Mouse (Mus musculus) heart, postnatal 25 days (tissue): ENCODE results near the gene Smim14. TPM values are rescaled to one million over a fixed set of nuclear protein-coding genes. Genes with fewer than 3 reads are reported as not detected.

Experiments
- DNase-seq: peaks from one replicate; pipeline ENCODE4 v3.0.0; 2022; ENCODE audit warnings: low spot score
- intact Hi-C: fragments of 180-260 bp; cut with DNase I; formaldehyde crosslinking; loops from one replicate; pipeline ENCODE4 v1.15.1; 2025
- total RNA-seq, 2 experiments: library from RNA; stranded (reverse); gene quantifications; 2 replicates each; pipeline ENCODE4 v1.2.3; 2021

Gene Smim14
- total RNA-seq, 2 experiments from 2014 or later = 91.5 to 105 TPM

DNA sequence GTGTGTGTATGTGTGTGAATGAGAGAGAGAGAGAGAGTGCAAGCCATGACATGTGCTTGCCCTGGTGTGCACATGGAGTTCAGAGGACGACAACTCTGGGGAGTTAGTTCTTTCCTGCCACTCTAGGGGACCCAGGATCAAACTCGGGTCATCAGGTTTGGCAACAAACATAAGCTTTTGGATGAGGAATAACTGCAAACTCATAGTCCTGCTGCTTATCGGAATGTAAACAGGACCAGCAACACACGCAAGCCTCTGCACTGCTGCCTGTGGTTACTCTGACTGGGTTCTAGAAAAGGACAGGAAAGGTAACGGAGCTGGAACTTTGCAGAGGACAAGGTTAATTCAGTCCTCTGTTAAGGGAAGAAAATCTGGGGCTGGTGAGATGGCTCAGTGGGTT lies 111.7 kb downstream of the Smim14 start:
- intact Hi-C loops = no loop called here
- no peak for DNase-seq

DNA sequence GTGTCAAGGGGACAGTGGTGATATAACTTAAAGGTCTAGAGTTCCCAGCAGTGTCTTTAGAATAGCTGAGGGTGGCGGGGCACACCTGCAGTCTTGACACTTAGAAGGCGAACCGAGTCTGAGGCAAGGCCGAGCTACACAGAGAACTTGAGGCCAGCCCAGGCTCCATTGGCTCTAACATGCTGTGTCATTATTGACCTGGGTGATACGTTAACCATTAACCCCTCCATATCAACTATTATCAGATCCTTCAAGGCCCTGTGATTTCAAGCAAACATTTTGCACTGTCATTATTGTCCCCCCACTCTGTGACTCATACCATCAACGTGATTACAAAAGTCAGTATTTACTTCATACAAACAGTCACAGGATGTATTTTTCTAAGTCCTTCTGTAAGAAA lies 112.8 kb downstream of the Smim14 start:
- intact Hi-C loops = no loop called here
- no peak for DNase-seq

DNA sequence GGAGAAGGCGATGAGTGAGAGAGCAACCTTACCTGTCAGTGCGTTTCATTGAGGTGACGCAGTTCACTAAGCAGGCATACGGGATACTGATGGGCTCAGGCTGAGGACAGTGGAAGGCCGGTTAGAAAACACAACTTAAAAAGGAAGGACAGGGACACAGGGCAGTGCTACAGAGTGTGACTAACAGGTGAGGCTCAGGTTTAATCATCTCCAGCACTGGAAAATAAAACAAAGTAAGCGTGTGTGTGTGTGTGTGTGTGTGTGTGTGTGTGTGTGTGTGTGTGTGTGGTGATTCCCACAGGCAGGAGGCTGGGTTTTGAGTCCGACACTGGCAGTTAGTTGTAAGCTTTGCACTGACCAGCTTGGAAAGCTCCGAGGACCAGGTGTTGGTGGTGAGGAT lies 114.2 kb downstream of the Smim14 start:
- DNase-seq = no peak
- intact Hi-C loops = no loop called here

DNA sequence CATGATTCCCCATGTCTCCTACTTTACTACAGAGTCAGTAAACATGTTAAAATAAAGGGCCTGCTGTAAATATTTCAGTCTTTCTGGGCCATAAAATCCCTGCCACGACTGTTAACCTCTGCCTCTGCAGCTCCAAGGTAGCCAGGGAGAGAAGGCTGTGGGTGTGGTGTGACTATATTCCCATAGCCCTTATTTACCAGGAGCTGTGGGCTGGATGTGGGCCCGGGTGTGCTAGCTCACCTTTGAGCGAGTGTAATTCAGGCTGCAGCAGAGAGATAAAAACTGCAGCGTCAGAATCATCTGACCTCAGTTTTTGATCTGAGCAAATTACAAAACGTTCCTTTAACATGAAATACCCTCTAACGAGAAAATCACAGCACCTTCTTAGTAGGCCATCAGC lies 116.2 kb downstream of the Smim14 start:
- DNase-seq = no peak
- intact Hi-C loops = no loop called here

DNA sequence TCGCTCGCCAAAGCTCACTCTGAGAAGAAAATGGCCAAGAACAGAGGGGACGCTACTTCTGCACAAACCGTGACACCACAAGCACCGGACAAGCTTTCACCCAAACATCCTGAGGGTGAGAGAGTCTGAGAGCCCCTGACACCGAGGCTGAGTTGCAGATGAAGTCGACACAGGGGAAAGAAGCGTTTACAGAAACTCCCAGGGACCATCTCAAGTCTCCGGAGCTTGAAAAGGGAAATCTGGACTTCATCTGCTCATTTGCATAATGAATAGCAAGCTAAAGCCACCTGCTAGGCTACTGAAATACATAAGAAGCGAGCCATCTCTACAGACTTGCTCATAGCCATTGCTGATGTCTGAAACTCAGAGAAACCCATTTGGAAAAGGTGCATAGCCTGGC lies 117.8 kb downstream of the Smim14 start:
- no peak for DNase-seq
- intact Hi-C loops = no loop called here

DNA sequence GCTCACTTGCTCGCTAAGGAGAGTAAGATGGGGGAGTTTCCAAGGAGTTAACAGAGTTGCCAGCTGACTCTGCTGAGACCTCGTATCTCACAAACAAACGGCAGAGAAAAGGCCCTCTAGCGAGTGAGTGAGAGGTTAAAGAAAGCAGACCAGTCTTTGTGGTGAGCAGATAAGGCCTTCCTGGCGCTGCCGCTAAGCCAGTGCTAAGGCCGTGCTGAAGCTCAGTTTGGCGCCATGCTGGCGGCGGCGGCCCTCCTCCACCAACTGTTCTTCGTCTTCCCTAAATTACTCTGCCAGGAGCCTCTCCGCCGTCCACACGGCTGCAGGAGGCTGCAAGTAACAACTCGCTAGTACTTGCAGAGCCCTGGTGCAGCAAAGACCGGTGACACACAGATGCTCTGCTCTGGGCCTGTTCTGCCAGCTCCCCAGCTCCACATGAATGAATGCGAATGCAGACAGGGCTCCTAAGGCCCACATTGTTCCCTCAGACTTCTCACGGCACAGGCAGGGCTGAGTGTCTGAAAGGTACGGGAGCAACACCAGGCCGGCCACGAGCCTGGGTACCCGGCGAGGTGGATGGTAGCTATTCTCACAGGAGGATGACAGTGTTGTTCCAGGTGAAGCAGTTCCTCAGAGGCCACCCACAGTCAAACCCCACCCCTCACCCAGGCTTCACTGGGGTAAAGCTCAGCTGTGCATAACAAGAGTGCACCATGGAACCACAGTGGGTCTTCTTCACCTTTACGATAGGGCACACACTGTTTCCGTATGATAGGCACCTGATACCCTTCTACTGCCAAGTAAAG lies 121.1 kb downstream of the Smim14 start:
- intact Hi-C loops = no loop called here
- DNase-seq = no peak

DNA sequence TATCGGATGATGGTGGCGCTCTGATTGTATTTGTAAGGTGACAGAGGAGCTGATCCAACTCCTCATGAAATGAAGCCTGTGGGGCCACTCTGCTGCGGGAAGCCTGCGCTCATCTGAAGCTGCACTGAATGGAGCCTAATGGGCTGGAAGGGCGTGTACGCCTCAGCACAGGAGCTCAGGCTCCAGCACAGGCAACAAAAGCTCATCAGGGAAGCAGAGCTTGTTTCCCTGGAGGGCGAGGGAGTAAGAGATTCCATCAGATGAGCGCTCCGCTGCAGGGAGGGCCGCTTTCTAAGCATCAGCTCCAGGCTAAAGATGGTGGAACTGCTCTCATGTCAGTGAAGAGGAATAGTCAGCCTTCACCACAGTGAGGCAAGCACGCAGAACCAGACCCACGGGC lies 129.0 kb downstream of the Smim14 start:
- no peak for DNase-seq
- intact Hi-C loops = no loop called here

DNA sequence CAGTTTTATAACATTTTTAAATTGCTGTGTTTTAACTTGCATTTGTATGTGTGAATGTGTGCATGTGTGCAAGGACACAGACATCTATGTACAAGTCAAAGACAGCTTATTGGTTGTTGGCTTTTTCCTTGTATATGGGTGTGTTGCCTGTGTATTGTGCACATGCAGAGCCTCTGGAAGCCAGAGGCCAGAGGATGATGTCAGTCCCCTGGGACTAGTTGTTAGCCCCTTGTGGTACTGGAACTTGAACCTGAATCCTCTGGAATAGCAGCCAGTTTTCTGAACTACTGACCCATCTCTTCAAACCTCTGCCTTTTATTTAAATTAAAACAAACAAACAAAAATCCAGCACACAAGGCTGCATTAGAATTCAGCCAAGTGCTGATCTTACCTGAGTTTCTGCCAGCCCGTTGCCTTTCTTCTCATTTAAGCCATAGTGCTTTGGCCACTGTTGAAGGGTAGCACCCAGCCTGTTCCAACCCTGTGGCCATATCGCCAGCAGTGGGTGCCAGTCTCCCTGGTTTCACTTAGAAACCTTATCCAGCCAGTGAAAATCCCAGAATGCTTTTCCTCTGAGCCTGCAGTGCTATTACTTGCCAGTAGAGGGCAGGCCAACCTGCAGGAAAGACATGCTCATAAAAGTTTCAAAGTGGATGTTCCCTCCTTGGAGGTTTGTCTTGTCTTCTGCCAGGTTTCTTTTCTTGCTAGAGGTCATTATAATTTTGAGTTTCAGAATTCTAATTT lies 135.6 kb downstream of the Smim14 start:
- DNase-seq = peak; percentile 47
- intact Hi-C loops = loop anchor here (1.0 to 5.0 kb wide), 3 partner anchors 131 to 366 kb away; no protein-coding TSS in a partner anchor

Other genes with a start within 250 kb of the Smim14 start
- gene Rfc1, start 201.5 kb downstream of the Smim14 start, total RNA-seq = 10 to 100 TPM; 27.5 to 30.4 TPM
- gene Klb, start 188.9 kb downstream of the Smim14 start, total RNA-seq = under 1 TPM in 1 of 2 experiments, not detected in 1; 0.31 TPM
- 100 to 1,000 TPM; 612 to 670 TPM for gene Rpl9, start 145.7 kb downstream of the Smim14 start, total RNA-seq
- gene Lias, start 145.7 kb downstream of the Smim14 start, total RNA-seq = 10 to 100 TPM; 50.8 to 52.3 TPM
- 10 to 100 TPM; 16.7 to 17.8 TPM for gene Ugdh, start 101.2 kb downstream of the Smim14 start, total RNA-seq
- gene Gm43552, start 44.4 kb downstream of the Smim14 start, total RNA-seq = not detected
- gene Ube2k, start within 50 bp of the Smim14 start, total RNA-seq = 10 to 100 TPM; 70.4 to 70.9 TPM
- 10 to 100 TPM; 59.5 to 60.2 TPM for gene Pds5a, start 161.1 kb upstream of the Smim14 start, total RNA-seq
- gene N4bp2, start 226.3 kb upstream of the Smim14 start, total RNA-seq = 10 to 100 TPM; 15.7 to 15.9 TPM